27 mouse cellular contexts compared by ENCODE assay signal in genomic region chr17:23654001-23654400, GRCm38 (mm10). TPM values are rescaled to one million over a fixed set of nuclear protein-coding genes. Genes with fewer than 3 reads are reported as not detected.
DNase-seq lines count a peak whose midpoint lies in the region; ATAC-seq and TF ChIP-seq lines count a peak whose summit lies in the region.
"Had no signal": no experiment of that assay in that cellular context is flagged by ENCODE, and none has a peak within 500 bp of the region (broad histone marks: within the 10 kb centered on the region; RNA-seq: fewer than 3 reads in every experiment).

No protein-coding gene starts in this region.

- H3K27ac ChIP-seq in midbrain, postnatal 0 days (ENCODE audit: low read depth, low read length), result no peak overlapping the region
- H3K27ac ChIP-seq in intestine, embryonic 15.5 days, result no peak overlapping the region
- H3K27ac ChIP-seq: embryonic facial prominence, embryonic 13.5 days; embryonic facial prominence, embryonic 15.5 days; forebrain, embryonic 10.5 days; forebrain, embryonic 12.5 days had no signal

- no peak for TF ChIP-seq CTCF in midbrain, postnatal 0 days (IDR thresholded peaks at IDR 0.05)

- 66% methylated on average over 6 of the region's 6 CpGs for WGBS in midbrain, postnatal 0 days
- WGBS in intestine, embryonic 15.5 days, result 56% methylated on average over 6 of the region's 6 CpGs

- DNase-seq in A20 (ENCODE audit: low read depth, low spot score), result peak; percentile 41
- no peak for DNase-seq in midbrain, postnatal 0 days (ENCODE audit: low spot score)
- DNase-seq in frontal cortex, postnatal 25 days (ENCODE audit: low spot score in 2 of 2), result no peak
- DNase-seq: adrenal gland, adult 8-10 months; adrenal gland, postnatal 14 days; adrenal gland, postnatal 36 days; cerebellum, adult 11-12 months; cerebellum, adult 2 months; cerebellum, adult 9-10 months; cerebellum, postnatal 10 days; cerebellum, postnatal 25 days; embryo, embryonic 11 days had no signal

- H3K9me3 ChIP-seq in midbrain, postnatal 0 days (ENCODE audit: low read length), result no peaks in the 10 kb centered on the region
- H3K9me3 ChIP-seq in intestine, embryonic 15.5 days, result no peaks in the 10 kb centered on the region
- H3K9me3 ChIP-seq: embryonic facial prominence, embryonic 13.5 days; embryonic facial prominence, embryonic 15.5 days; forebrain, embryonic 10.5 days; forebrain, embryonic 12.5 days; G1E had no signal

- H3K9ac ChIP-seq in midbrain, postnatal 0 days (replicated peaks; ENCODE audit: low read length, poor library complexity, severe bottlenecking), result no peak overlapping the region
- H3K9ac ChIP-seq in intestine, embryonic 15.5 days, result no peak overlapping the region
- H3K9ac ChIP-seq: embryonic facial prominence, embryonic 13.5 days; embryonic facial prominence, embryonic 15.5 days; forebrain, embryonic 12.5 days had no signal

- no peaks in the 10 kb centered on the region for H3K4me1 ChIP-seq in midbrain, postnatal 0 days (ENCODE audit: insufficient read depth, low read length)
- H3K4me1 ChIP-seq in intestine, embryonic 15.5 days (replicated peaks), result no peaks in the 10 kb centered on the region
- H3K4me1 ChIP-seq: embryonic facial prominence, embryonic 13.5 days; embryonic facial prominence, embryonic 15.5 days; forebrain, embryonic 10.5 days; forebrain, embryonic 12.5 days had no signal

- no peaks in the 10 kb centered on the region; the same call in 1 of the 2 replicates for H3K27me3 ChIP-seq in midbrain, postnatal 0 days (ENCODE audit: insufficient read depth, low read length)
- H3K27me3 ChIP-seq in intestine, embryonic 15.5 days (replicated peaks), result no peaks in the 10 kb centered on the region; the same call in 1 of the 2 replicates
- H3K27me3 ChIP-seq: embryonic facial prominence, embryonic 15.5 days; Patski had no signal

- H3K4me3 ChIP-seq in midbrain, postnatal 0 days (ENCODE audit: low read depth, low read length), result no peak overlapping the region
- no peak overlapping the region for H3K4me3 ChIP-seq in intestine, embryonic 15.5 days (replicated peaks)
- H3K4me3 ChIP-seq: embryonic facial prominence, embryonic 13.5 days; embryonic facial prominence, embryonic 15.5 days; erythroblast, embryonic 14.5 days; forebrain, embryonic 10.5 days; forebrain, embryonic 12.5 days had no signal

- no peaks in the 10 kb centered on the region for H3K36me3 ChIP-seq in midbrain, postnatal 0 days (ENCODE audit: insufficient read depth, low read length)
- no peaks in the 10 kb centered on the region for H3K36me3 ChIP-seq in intestine, embryonic 15.5 days
- H3K36me3 ChIP-seq: embryonic facial prominence, embryonic 13.5 days; embryonic facial prominence, embryonic 15.5 days; forebrain, embryonic 10.5 days; forebrain, embryonic 12.5 days; G1E had no signal

- ATAC-seq in common myeloid progenitor, adult 5-6 weeks (replicated peaks; ENCODE audit: low read depth, poor library complexity, severe bottlenecking), result peak; percentile 31; the same call in 1 of the 2 replicates
- ATAC-seq in megakaryocyte, adult 5-6 weeks (ENCODE audit: poor library complexity, severe bottlenecking), result peak; percentile 46
- 0 out of 2 replicates have a peak, but pooled peaks have one; percentile 14 for ATAC-seq in megakaryocyte-erythroid progenitor cell, adult 5-6 weeks (replicated peaks; ENCODE audit: low FRiP score, low TSS enrichment, poor library complexity, severe bottlenecking)
- no peak for ATAC-seq in midbrain, postnatal 0 days (ENCODE audit: low FRiP score)
- no peak for ATAC-seq in intestine, embryonic 15.5 days
- ATAC-seq: activated CD4-positive, CD25-positive, alpha-beta regulatory T cell, adult 4 months; forebrain, embryonic 14.5 days; forebrain, embryonic 16.5 days; Patski had no signal

- no peak overlapping the region for H3K4me2 ChIP-seq in midbrain, postnatal 0 days (ENCODE audit: low read depth, low read length, poor library complexity, severe bottlenecking)
- no peak overlapping the region for H3K4me2 ChIP-seq in intestine, embryonic 15.5 days (replicated peaks)
- H3K4me2 ChIP-seq: embryonic facial prominence, embryonic 13.5 days; embryonic facial prominence, embryonic 15.5 days; forebrain, embryonic 12.5 days had no signal

RNA-seq across cellular contexts. Expression of gene Bicdl2, which starts 6.3 kb away (rescaled TPM):
- total RNA-seq in common myeloid progenitor, adult 5-6 weeks (2017), result not detected in 2 replicates
- total RNA-seq in megakaryocyte, adult 5-6 weeks (2015), result not detected in 2 replicates
- 0.45 TPM in 1 of 2 replicates, not detected in the other for total RNA-seq in megakaryocyte, adult 5-6 weeks (2017)
- not detected in 2 replicates for total RNA-seq in megakaryocyte-erythroid progenitor cell, adult 5-6 weeks (2014; fragmentation: Nextera tagmentation)
- not detected in 2 replicates for total RNA-seq in megakaryocyte-erythroid progenitor cell, adult 5-6 weeks (2017)
- not detected in 2 replicates for total RNA-seq in midbrain, postnatal 0 days (2014; rRNA removed)
- polyA plus RNA-seq in midbrain, postnatal 0 days (2015; fragmentation: Nextera tagmentation; extraction: Ambion mirVana), result 0.10 TPM in 1 of 2 replicates, not detected in the other
- polyA plus RNA-seq in intestine, embryonic 15.5 days (2015; fragmentation: Nextera tagmentation; extraction: Ambion mirVana), result 4.2 TPM in 2 replicates
- total RNA-seq: adrenal gland, adult 18-20 months; adrenal gland, adult 8-10 months; adrenal gland, postnatal 14 days; adrenal gland, postnatal 36 days; G1E had no signal
- polyA plus RNA-seq: cerebellum, adult 2 months; erythroblast, embryonic 14.5 days; forebrain, embryonic 14.5 days; G1E had no signal

RNA-seq across cellular contexts. Expression of gene Mmp25, which starts 8.9 kb away (rescaled TPM):
- total RNA-seq in common myeloid progenitor, adult 5-6 weeks (2017), result 0.24 TPM in 1 of 2 replicates, not detected in the other
- total RNA-seq in megakaryocyte, adult 5-6 weeks (2015), result 22.6 and 32.1 TPM in 2 replicates
- total RNA-seq in megakaryocyte, adult 5-6 weeks (2017), result 14.0 and 19.5 TPM in 2 replicates
- 0.07 TPM in 1 of 2 replicates, not detected in the other for total RNA-seq in megakaryocyte-erythroid progenitor cell, adult 5-6 weeks (2014; fragmentation: Nextera tagmentation)
- not detected in 2 replicates for total RNA-seq in megakaryocyte-erythroid progenitor cell, adult 5-6 weeks (2017)
- total RNA-seq in midbrain, postnatal 0 days (2014; rRNA removed), result 0.33 and 0.66 TPM in 2 replicates
- 0.98 and 1.0 TPM in 2 replicates for polyA plus RNA-seq in midbrain, postnatal 0 days (2015; fragmentation: Nextera tagmentation; extraction: Ambion mirVana)
- polyA plus RNA-seq in intestine, embryonic 15.5 days (2015; fragmentation: Nextera tagmentation; extraction: Ambion mirVana), result 0.69 and 0.79 TPM in 2 replicates
- polyA plus RNA-seq: erythroblast, embryonic 14.5 days; G1E; Patski had no signal

RNA-seq across cellular contexts. Expression of gene Hcfc1r1, which starts 19.4 kb away (rescaled TPM):
- total RNA-seq in common myeloid progenitor, adult 5-6 weeks (2017), result 19.2 and 26.9 TPM in 2 replicates
- total RNA-seq in megakaryocyte, adult 5-6 weeks (2015), result 67.4 and 97.1 TPM in 2 replicates
- 38.1 and 52.4 TPM in 2 replicates for total RNA-seq in megakaryocyte, adult 5-6 weeks (2017)
- 44.2 and 56.3 TPM in 2 replicates for total RNA-seq in megakaryocyte-erythroid progenitor cell, adult 5-6 weeks (2014; fragmentation: Nextera tagmentation)
- 22.7 and 30.0 TPM in 2 replicates for total RNA-seq in megakaryocyte-erythroid progenitor cell, adult 5-6 weeks (2017)
- total RNA-seq in midbrain, postnatal 0 days (2014; rRNA removed), result 87.3 and 194 TPM in 2 replicates
- polyA plus RNA-seq in midbrain, postnatal 0 days (2015; fragmentation: Nextera tagmentation; extraction: Ambion mirVana), result 210 and 212 TPM in 2 replicates
- polyA plus RNA-seq in intestine, embryonic 15.5 days (2015; fragmentation: Nextera tagmentation; extraction: Ambion mirVana), result 68.9 and 69.9 TPM in 2 replicates

RNA-seq across cellular contexts. Expression of gene Thoc6, which starts 19.7 kb away (rescaled TPM):
- 44.6 and 55.5 TPM in 2 replicates for total RNA-seq in common myeloid progenitor, adult 5-6 weeks (2017)
- 26.5 and 26.8 TPM in 2 replicates for total RNA-seq in megakaryocyte, adult 5-6 weeks (2015)
- total RNA-seq in megakaryocyte, adult 5-6 weeks (2017), result 38.5 and 45.2 TPM in 2 replicates
- 30.3 and 44.7 TPM in 2 replicates for total RNA-seq in megakaryocyte-erythroid progenitor cell, adult 5-6 weeks (2014; fragmentation: Nextera tagmentation)
- total RNA-seq in megakaryocyte-erythroid progenitor cell, adult 5-6 weeks (2017), result 40.8 and 47.3 TPM in 2 replicates
- total RNA-seq in midbrain, postnatal 0 days (2014; rRNA removed), result 16.7 and 21.5 TPM in 2 replicates
- 21.1 and 23.2 TPM in 2 replicates for polyA plus RNA-seq in midbrain, postnatal 0 days (2015; fragmentation: Nextera tagmentation; extraction: Ambion mirVana)
- 43.0 and 43.2 TPM in 2 replicates for polyA plus RNA-seq in intestine, embryonic 15.5 days (2015; fragmentation: Nextera tagmentation; extraction: Ambion mirVana)

RNA-seq across cellular contexts. Expression of gene Tnfrsf12a, which starts 23.3 kb away (rescaled TPM):
- total RNA-seq in common myeloid progenitor, adult 5-6 weeks (2017), result 10.1 and 13.2 TPM in 2 replicates
- 1.8 and 5.8 TPM in 2 replicates for total RNA-seq in megakaryocyte, adult 5-6 weeks (2015)
- total RNA-seq in megakaryocyte, adult 5-6 weeks (2017), result 5.9 and 7.7 TPM in 2 replicates
- total RNA-seq in megakaryocyte-erythroid progenitor cell, adult 5-6 weeks (2014; fragmentation: Nextera tagmentation), result 0.94 and 4.5 TPM in 2 replicates
- total RNA-seq in megakaryocyte-erythroid progenitor cell, adult 5-6 weeks (2017), result 10.7 and 15.6 TPM in 2 replicates
- total RNA-seq in midbrain, postnatal 0 days (2014; rRNA removed), result 3.9 and 4.2 TPM in 2 replicates
- 3.3 TPM in 2 replicates for polyA plus RNA-seq in midbrain, postnatal 0 days (2015; fragmentation: Nextera tagmentation; extraction: Ambion mirVana)
- 24.2 and 24.8 TPM in 2 replicates for polyA plus RNA-seq in intestine, embryonic 15.5 days (2015; fragmentation: Nextera tagmentation; extraction: Ambion mirVana)

Comparison
In these comparisons a context has a peak if more than half of its experiments do, and no peak if none do; other contexts are left out.
1. ATAC-seq: peak in common myeloid progenitor, adult 5-6 weeks (single experiment), megakaryocyte, adult 5-6 weeks (single experiment) and megakaryocyte-erythroid progenitor cell, adult 5-6 weeks (single experiment); none in midbrain, postnatal 0 days (single experiment) and intestine, embryonic 15.5 days (single experiment).